Mouse (Mus musculus) ovary, postnatal 14 days (tissue): ENCODE data around the gene Coa5.

Source experiments
- DNase-seq: peaks from one replicate; pipeline ENCODE4 v3.0.0; 2022; ENCODE audit warnings: low spot score

Coa5 gene

DNA sequence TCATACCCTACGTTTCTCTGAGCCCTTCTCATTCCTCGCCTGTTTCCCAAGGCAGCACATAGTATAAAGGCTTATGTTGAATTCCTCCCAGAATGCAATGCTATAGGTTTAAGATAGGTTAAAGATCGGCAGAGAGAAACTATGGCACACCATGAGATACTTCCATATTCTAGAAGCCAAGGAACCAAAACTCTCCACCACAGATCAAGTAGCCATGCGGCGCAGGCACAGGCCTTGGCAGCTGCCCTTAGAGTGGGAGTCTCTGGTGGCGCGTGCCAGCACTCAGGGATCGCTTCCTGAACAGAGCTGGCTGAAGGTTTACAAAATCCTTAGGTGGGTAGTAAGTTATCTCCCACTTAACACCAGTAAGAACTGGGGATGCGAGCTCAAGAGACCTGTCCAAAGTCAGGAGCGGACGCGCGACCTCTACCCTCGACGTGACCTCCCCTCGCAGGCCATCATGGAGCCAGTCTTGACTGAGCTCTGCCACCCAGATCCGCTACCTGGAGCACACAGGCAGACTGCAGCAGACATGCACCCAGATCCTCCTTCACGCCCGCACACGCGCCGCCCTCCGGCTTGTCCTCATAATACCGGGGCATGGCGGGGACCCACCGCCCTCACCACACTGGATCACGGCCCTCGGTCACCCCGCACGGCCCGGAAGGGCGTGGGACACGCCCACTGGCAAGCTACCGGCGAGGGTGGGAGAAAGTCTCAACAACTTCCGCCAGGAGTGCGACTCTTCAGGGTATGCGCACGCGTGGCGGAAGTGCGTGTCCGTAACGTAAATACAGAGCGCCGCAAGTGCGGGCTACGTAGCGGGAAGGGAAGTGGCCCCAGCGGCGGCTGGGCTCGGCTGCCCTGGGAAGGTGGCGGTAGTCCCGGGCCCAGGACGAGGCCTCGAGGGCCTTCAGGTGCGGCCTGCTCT is at the start of gene Coa5, which contains the start of gene Unc50:
Gene Coa5 (minus strand): TSS at position 738 of the 931 bp plus-strand sequence.
Gene Unc50 (plus strand): TSS at position 774 of the 931 bp plus-strand sequence.
- peak; percentile 88 for DNase-seq

DNA sequence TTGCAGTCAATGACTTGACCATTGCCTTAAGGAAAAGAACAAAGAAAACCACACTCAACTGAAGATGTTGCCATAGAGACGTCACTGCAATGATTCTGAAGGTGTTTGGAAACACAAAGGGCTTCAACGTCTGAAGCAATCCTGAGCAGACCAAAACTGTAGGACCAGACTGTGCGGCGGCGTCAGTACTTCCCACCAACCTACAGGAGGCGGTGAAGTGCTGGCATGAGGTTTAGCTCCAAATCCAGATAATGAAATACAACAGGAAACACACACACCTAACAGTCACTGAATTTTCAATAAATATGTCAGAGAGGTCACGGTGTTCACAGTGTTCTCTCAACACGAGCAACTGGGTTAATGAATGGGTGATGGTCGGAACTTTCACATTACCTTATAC is 49.2 kb upstream of the Coa5 start:
- DNase-seq = no peak

DNA sequence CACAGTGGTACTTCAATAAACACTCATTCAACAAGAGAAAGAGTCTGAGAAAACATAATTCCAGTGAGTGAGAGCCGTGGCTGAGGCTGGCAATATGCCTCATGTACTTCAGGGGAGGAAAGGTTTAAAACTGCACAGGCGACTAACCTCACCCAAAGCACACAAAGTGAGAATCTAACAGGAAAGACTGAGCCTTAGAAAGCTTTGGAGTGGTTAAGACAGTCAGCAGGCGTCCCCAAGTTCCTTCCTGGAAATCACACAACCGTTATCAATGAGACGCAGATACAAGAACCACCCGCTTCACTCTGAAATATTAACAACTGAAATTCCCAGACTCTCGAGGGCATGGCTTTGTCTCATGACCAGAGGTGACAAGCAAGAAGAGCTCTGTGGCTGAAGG is 48.5 kb upstream of the Coa5 start:
- DNase-seq = no peak

DNA sequence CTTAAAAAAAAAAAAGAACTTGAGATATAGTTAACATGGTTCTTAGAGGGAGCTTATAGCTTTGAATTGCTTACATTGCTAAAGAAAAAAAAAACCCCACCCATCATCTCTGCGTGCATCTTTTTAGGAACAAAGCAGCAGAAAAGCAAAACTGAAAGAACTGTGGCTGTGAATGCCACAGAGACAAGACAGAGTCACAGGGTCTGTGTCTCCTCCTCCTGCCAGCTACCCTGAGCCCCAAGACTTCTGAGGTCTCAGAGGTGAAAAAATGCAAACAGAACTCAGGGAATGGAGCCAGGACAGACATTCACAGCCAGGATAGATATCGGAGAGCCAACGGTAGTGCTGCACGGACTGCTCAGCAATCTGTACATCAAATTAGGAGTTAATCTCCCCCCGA is 48.0 kb upstream of the Coa5 start:
- no peak for DNase-seq

DNA sequence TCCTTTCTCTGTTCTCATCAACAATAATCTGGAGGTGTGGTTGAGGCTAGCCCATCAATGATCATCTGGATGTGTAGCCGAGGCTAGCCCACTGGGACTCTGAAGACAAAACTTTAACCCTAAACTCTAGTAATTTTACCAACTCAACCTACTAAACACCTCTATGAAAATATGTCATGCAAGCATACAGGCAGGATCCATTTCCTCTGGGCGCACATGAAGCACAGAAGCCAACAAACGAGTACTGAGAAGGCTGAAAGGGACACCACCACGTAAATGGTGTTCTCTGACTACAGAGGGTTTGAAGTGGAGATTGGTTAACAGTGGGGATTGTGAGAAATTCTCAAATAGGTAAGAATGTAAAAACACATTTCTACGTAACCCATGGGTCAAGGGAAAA is 47.3 kb upstream of the Coa5 start:
- DNase-seq = no peak

DNA sequence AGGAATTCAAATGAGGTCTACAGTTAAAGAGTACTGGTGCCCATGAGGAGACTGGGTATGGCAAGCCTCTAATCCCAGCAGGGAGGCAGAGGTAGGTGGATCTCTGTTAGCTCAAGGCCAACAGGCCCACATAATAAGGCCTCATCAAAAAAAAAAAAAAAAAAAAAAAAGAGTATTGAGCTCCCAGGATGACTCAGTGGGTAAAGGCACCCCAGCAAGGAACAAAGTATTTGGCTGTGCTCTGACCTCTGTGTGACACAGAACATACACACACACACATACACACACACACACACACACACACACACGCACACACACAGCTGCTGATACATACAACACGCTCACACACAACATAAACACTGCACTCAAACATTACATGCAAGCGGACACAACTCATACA is 45.4 kb upstream of the Coa5 start:
- DNase-seq = no peak

DNA sequence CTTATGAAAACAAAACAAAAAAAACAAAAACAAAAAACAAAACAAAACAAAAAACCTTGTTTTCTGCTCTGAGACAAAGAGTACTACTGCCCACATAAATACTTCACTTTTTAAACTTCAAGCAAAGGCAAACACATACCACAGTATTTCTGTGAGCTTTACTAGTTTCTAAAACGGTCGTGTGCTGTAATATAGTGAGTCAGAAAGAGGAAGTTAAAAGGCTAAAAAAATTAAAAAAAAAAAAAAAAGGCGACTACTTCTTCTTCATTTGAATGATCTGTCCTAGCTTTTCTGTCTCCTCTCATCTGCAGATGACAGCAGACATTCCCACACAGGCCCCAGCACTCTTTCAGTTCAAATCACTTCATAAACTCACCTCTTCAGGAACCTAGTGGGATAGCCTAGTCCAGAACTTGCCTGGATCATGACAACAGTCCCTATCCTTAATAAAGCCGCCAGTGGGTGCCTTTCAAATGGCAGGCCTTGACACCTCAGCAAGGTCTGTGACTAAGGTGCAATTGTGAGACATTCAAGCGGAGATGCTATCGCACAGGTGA is 44.8 kb upstream of the Coa5 start:
- DNase-seq = no peak

DNA sequence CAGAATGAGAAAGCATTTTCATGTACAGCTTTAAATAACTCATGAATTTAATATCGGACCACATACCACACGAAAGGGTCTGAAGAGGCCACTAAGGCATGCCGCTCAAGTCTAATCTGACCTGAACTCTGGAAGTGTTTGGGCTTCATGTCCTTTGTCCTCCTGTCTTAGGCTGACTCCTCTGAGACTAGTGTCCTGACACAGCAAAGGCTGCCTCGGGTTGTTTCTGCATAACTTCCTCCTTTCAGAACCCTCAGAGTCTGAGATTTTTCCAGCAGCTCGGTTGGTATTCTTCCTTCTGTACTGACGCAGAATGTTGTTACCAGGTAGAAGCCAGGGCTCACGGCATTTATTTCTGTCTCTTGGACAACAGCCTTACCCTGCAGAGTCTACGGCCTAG is 44.1 kb upstream of the Coa5 start:
- no peak for DNase-seq

DNA sequence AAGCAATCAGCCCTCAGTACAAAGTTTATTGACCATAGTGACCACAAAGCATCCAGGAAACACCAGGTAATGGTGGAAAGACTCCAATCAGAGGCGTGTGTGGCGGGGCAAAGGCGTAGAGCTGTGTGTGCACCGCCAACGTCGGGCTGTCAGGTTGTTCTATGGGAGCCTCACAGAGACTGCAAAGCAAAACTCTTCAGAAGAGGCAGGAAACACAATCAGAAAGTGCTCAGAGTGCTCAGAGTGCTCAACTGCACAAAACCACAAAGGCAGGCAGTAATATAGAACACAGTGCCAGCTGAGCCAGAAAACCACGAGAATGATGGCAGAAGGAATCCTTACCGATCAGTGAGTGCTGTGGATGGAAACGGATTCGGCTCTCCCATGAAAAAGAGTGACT is 43.3 kb upstream of the Coa5 start:
- no peak for DNase-seq

DNA sequence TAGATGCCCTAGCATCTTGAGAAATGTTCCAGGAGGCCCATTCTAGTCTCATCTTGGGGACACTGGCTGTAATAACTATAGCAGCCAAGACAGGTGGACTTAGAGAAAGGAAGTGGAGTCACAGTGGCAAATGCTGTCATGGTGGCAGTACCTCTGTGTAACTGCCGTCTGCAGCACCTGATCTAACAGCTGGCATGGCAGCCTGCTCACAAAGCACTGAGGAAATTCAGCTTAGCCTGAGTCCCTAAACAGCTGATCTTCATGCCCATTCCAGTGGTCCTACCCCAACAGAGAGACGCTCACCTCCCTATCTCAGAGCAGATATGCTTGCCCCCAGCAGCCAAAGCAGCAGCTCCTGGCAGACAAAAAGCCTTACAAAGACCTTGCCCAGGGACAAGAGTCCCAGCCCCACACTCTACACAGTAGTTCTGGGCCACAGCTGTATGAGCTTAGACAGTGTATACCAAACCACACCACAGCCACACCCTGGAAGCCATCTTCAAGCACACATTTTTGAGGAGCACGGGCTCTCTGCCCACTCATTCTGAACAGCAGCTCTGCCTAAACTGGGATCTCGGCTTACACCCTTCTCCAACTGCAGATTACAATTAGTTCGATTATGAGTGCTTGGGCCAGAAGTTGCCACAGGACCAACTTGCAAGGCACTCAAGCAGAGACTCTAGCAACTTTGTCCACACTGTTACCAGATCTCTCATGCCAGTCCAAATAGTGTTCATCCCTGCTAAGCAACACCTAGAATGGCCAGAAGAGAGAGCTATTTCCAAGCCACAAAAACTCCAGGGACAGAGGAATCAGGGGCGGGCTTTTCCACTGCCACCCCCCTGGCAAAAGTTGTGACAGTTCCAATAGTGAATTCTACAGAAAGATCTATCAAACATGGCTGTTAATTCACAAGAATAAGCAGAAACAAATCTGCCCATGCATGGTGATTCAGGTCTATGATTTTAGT is 41.6 kb upstream of the Coa5 start:
- no peak for DNase-seq

DNA sequence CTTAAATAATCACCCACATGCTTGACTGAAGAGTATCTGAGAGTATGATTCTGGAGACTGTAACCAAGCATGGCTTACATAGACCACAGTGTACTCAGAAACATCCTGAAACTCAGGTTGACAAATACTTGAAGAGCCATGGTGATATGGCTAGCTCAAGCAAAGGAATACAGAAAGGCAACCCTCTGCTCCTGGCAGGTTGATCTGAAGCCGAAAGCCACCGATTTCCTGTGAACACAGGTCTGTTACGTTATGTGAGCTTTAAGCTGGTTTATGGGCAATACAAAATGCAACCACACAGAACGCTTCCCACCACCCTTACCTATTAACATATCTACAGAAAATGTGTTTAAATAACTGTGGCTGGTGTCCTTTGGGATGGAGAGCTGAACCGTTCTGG is 39.1 kb upstream of the Coa5 start:
- no peak for DNase-seq

DNA sequence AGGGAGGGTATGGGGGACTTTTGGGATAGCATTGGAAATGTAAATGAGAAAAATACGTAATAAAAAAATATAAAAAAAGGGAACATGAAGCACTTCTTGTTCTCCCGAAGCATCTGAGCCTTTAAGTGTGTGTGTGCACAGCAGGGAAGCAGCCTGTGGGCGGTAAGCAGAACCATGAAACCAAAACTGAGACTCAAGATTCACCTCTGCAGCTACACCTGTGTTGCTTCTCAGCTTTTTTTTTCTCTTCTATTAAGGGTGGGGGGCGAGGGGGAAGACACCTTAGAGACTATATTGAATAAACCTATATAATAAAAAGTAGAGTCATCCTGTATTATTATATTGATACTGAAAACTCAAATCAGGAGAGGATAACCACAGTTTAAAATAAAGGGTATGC is 37.9 kb upstream of the Coa5 start:
- no peak for DNase-seq

DNA sequence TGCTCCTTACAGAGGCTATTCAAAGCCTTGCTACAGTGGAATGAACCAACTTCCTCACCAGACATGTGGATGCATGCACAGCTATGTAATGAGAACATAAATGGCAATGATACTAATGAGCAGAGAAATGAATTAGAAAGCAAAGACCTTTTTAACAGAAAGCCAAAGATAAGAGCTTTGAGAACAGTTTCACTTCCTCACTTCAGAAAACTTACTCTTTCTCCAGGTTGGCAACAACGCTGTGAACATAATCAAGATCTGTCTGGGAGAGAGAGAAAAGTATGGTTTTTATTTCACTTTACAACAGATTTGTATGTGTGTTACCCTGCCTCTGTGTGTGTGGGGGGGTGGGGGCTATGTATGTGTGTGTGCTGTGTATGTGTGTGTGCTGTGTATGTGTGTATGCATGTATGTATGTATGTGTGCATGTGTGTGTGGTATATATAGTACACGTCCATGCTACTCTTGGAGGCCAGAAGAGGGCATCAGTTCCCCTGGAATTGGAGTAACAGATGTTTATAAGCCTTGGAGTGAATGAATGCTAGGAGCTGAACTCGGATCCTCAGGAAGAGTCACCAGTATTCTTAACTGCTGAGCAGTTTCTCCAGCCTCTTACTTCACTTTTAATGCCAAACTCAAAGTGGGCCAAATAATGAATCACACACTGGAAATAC is 36.6 kb upstream of the Coa5 start:
- DNase-seq = no peak

DNA sequence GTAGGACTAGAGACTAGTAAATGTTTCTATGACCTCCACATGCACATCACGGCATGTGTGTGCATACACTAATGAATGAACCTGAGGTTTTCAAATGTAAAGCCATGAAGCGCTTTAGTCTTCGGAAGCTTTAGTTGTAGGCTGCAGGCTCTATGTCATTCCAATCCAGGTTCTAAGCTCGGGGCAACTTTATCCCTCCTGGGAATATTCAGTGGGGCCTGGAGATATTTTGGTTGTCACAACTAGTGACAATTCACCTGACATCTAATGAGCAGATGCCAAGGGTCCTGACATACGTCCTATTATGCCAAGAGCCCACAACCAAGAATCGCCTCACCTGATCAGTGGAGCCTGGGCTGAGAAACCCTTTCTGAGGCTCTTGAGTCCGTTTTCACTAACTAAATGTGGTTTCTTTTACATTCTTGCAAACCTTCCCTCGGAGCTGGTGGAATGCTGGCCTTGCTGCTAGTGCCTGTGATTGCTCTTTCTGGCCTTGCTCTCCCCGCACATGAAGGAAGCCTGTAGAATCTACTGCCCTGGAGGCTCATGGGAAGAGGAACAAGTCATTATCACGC is 35.1 kb upstream of the Coa5 start:
- no peak for DNase-seq

DNA sequence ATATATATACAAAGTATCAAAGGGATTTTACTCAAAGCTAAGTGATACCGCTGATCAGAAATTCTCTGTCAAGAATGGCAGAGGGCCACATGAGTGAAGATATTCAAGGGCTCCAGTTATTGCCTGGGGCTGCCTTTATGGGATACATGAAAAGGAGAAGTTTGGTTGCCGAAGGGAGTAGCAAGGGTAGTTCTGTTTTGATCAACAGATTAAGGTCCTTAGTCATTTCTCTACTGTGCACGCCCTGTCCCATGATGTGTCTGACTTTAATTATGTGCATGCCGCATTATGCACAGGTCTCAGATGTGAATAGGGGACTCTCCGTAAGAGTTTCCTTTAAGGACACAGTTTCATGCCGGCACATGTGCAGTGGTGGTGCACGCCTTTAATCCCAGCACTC is 27.6 kb upstream of the Coa5 start:
- no peak for DNase-seq

DNA sequence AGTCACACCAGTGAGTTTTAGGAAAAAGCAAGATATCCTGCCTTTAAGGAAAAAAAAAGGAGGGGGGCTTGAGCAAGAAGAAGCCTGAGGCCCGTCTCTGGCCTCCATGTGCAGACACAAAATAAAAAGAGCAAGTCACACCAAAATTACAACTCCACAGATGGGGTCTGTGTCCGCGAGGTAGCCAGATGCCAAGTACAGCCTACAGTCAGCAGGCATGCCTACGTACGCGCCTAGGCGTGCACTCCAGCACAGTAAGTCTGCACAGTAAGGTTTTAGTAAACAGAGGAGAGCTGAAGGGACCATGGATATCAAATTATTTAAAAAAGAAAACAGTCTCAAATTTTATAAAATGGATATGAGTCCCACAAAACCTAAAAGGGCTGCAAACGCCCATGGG is 21.4 kb upstream of the Coa5 start:
- DNase-seq = no peak

DNA sequence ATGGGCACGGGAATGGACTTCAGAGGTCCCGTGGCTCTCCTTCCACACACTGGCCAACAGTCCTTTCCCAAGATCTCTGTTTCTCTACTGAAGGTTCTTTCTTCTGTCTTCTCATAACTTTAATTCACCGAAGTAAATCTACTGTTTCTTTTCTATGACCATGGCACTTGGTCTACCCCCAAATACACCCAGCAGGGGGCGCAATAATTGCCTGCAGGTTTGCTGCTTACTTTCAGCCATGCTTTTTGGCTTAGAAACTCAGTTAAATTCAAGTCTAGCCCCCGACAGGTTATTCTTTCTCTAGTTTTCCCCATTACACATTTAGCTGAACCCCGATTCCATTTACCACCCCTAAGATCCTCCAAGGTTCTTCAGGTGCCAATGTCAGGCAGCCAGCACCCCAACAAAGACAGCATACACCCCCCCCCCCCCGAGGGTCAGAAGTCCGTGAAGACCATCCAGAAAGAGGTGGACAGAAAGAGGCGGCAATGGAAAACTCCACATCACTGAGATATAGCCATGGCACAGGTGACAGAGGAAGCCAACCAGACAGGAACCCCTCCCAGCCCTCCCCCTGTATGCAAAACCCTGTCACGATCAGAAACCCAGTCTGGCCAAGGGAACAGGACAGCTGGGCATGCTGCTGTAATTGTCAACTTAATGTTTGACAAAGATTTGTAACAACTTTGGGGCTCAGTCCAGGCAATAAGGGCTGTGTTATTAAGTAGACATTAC is 18.6 kb upstream of the Coa5 start:
- DNase-seq = peak; percentile 45

DNA sequence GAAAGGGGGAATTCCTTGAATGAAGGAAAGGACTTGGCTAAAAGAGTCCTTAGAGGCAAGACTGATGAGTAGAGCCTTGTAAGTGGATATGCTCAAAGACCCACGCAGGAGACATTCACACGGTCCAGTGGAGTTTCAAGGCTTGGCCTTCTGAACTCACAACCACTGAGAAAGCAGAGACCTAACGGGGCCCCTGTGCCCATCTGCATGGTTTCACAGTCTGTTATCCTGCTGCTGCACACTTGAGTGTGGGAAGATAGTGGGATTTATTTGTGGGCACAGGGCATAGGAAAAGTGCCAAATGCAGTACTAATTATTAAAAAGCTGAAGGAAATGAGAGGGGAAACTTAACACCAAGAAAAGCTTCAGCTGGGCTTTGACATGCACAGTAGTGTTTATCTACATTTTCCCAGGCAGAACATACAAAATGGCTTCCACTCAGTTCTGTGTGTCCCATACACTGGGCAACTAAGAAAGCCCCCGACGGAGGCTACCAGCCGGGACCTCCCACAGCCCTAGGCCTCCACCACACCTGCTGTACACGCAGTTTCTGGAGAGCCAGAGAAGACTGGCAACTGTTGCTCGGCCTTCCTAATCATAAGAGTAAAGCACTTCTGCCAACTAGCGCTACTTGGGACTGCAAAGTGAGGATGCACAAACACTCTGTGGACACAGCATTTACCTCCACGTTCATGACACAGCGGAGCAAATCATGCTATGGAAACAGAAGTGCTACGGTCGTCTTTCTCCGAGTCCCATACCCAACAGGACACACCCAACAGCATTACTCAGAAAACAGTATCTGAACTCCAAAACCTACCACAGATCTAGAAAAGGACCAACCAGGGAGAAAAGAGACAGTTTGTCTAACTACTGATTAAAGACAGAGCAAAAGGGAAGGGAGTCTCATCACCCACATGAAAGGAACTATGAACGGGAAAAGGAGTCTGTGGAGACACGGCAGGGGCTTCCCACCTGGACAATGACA is 13.2 kb upstream of the Coa5 start:
- no peak for DNase-seq

DNA sequence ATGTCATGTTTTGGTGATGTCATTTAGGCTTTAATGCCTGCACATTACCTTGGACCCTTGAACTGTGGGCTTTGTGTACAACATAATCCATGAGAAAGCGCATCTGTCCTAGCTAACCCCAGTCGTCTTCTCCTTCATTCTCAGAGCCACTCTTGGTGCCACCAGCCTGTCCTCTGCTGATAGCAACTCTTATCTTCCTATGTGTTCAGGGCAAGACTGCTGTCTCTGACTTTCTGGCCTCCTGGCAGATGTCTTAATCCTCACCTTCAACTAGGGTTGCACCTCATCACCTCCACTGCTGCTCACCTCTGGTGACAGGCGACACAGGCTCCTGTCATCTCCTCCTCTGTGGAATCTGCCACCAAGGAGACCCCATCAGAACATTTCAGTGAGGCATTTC is 6.5 kb upstream of the Coa5 start:
- no peak for DNase-seq
